Mouse (Mus musculus): ENCODE measurements around the gene Frmd8. TPM values are rescaled to one million over a fixed set of nuclear protein-coding genes. Genes with fewer than 3 reads are reported as not detected.

Gene Frmd8
- total RNA-seq, 2 experiments from 2014 or later: 8.9 to 11.1 TPM

DNA sequence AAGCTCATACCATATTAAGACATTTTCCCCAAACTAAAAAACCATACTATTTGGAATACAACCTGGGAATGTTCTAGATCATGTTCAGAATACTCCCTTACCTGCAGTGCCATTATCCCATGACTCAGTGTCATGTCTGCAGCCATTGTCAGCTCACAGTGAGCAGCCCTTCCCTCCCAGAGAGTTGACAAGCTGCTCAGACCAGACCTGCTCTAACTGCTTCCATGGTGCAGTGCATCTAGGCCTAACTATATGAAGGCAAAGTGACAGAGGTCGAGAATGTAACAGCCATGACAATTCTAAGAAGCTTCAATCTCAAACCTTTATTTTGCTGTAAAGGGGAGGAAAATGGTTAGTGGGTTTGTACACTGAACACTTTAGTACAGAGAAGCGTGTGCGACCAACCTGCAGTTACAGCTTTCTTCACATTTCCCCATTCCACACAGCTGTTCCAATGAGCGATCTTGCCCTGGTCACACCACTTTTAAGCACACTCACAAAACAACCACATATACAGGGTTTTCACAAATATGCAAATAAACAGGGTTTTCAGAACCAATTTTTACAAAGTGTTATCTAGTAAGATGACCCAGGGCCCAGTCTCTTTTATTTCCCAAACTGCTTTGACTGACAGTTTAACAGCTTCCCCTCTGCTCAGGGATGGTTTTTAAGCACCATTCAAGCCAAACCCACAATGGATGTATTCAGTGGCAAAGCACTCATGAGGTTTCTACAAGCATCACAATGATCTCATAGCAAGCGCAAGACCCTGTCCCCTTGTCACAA, 32.9 kb downstream of the Frmd8 start:
- no peak for DNase-seq (ENCODE audit: low spot score)
- intact Hi-C loops (cut with DNase I): loop anchor here (2.0 kb wide), 1 partner anchor 15 kb away; no protein-coding TSS in a partner anchor

DNA sequence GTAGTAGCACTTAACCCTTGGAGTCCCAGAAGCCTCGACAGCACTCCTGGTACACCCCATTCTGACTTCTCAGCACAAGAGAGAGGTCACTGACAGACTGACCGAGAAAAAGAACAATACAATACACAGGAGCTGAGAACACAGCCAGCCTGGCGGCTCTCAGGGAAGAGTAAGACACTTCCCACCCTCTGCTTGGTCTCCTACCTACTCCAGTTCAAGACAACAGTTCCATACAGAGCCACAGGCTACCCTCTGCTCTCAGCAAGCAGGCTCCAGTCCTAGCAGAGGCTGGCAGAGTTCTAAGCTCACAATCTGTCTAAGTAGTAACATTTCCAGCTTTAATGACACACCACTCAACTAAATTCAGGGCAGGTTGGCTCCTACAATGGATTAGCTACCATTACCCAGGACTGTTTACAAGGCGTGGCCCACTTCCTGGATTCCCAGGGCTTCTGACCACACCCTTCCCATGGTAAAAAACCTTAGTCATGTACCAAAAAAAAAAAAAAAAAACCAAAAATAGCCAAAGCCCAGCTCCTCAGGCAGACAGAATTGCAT, 33.6 kb downstream of the Frmd8 start:
- DNase-seq (ENCODE audit: low spot score): no peak

DNA sequence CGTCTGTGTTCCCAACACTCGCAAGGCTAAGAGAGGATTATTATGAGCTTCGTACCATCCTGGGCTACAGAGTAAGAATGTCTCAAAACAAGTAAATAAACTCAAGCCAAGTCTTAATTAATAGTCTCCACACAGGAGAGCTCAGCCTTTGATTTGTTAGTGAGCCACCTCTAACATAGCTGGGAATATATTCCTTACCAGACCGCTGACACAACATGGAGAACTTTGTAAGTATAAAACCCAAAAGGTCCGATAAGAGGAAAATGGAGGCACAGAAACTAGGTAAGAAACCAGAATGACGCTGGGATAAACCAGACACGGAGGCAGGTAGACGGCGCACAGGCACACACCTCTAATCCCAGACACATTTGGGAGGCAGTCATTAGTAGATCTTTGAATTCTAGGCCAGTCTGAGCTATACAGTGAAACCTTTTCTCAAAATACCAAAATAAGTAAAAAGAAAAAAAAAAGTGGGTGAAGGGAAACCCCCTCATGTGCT, 34.1 kb downstream of the Frmd8 start:
- intact Hi-C loops (cut with DNase I): loop anchor here (2.0 kb wide), 1 partner anchor 14 kb away; no protein-coding TSS in a partner anchor
- no peak for DNase-seq (ENCODE audit: low spot score)

More for the DNA sequence above, 33.6 kb downstream of the Frmd8 start:
- intact Hi-C loops (cut with DNase I): loop anchor here (2.0 kb wide), 1 partner anchor 15 kb away; no protein-coding TSS in a partner anchor

DNA sequence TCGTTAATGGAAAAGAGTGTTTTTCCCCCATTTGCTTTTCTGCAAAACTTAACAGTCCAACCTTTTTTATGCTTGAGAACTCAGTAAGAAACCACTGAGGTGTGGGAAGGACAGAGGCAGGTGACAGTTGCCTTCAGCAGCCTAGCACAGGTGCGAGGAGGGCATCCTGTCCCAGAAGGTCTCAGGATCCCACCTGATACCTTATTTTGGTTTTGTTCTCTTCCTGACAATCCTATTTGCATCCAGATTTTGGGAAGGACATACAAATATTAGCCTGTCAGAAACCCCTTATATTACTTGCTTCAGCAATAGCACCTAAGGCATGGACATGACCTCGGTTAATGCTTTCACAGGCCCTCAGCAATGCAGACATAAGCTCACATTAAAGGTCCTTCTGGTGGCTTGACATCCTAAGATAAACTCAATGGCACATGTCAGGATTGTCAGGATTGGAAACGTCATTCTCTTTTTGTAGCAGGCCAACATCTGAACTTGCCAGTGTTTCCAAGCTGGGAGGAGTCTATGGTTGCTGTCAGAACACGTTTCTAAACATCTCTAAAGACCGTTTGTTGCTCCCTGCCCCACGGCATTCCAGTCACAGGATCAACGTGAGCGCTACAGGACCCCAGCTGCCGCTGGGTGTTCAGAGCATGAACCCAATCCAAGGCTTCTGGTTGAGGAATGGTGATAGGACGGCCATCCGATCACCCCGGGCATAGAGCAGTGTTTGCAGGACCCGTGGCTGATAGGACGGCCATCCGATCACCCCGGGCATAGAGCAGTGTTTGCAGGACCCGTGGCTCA, 34.8 kb downstream of the Frmd8 start:
- DNase-seq (ENCODE audit: low spot score): no peak
- intact Hi-C loops (cut with DNase I): loop anchor here (2.0 kb wide), 1 partner anchor 13 kb away; no protein-coding TSS in a partner anchor

DNA sequence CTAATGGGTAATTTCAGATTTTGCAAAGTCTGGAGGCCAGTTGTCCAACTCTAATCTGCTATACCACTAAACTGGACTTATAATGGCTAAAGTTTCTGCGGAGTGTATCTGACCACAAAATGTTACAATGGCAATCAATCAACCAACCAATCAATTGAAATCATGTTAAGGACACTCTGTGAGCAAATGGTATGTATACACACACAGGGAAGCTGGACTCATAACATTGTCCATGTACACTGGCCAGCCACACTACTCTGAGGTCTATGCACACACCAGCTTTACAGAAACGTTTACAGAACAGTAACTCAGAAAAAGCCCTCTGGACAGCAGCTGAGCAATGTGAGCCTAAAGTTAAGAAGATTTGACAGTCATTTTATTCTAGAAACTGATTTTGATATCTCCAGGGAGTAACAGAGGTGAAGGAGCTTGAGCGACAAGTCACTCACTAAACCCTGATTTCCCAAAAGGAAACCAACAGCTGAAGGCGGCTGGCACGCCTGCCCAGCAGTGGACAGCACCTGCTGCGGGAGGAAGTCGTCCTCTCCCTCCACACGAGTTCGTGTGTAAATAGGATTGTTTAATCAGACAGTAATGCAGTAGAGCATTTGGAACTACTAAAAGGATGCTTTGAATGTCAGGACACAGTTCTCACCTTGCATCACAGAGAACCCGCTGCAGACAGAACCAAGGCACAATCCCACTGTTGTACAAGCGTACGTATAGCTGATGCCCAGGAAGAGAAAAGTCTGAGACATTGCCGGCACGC, 35.6 kb downstream of the Frmd8 start:
- intact Hi-C loops (cut with DNase I): loop anchor here (2.0 kb wide), 1 partner anchor 13 kb away; no protein-coding TSS in a partner anchor
- DNase-seq (ENCODE audit: low spot score): no peak

DNA sequence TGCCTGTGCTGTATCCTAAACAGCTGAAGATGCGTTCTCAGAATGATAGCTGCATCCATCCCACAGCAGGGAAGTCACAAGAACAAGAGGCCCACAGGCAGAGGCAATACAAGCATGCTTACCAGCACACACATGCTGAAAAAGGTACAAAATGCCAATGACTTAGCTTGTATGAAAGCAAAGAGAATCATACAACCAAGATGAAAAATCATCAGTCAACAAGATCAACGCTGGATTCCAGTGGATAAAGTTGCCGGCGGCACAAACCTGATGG, 36.2 kb downstream of the Frmd8 start:
- no peak for DNase-seq (ENCODE audit: low spot score)
- intact Hi-C loops (cut with DNase I): no loop called here

DNA sequence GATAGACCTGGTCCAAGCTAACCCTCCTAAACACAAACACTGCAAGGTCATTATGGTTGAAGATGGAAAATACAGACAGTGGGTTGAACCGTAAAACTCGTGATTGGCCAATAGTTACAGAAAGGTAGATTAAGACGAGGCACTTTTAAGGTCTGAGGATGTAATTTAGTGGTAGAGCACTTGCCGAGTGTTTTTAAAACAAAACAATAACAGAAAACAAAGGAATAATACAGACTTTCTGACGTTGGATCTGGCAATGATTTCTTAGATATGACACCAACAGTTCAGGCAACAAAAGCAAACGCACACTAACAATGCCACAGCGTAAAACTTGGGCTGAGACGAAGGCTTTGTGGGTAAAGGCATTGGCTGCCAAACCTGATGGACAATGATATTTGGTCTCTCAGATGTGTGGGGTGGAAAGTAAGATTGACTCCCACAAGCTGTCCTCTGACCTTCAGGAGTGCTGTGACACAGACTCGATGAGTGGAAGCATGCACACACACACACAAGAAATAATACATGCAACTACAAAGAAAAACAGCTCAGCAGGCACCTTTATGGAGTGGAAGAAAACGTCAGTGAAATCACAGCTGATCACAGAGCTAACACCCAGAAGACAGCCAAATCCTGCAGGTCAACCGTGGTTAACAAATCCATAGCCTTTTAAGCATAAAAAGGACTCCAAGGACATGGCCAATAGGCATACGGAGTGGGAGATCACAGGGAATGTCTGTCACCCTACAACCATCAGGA, 36.8 kb downstream of the Frmd8 start:
- intact Hi-C loops (cut with DNase I): no loop called here
- no peak for DNase-seq (ENCODE audit: low spot score)

DNA sequence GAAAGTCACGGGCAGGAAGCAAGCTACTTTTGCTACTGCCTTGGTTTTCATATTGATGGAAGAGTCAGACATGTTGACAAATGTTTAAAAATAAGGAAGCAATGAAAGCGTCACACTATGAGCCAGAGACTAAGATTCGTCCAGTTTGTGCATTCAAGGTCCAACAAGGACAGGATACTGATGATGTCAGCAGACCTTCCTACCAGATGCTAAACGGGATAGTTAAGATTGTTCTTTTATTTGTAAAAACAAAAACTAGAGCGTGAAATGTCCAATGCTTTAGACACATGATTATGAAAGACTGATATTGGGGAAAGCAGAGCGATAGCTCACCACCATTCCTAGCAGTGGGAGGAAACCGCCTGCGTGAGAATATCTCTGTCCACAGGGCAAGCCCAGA, 37.5 kb downstream of the Frmd8 start:
- intact Hi-C loops (cut with DNase I): no loop called here
- no peak for DNase-seq (ENCODE audit: low spot score)

DNA sequence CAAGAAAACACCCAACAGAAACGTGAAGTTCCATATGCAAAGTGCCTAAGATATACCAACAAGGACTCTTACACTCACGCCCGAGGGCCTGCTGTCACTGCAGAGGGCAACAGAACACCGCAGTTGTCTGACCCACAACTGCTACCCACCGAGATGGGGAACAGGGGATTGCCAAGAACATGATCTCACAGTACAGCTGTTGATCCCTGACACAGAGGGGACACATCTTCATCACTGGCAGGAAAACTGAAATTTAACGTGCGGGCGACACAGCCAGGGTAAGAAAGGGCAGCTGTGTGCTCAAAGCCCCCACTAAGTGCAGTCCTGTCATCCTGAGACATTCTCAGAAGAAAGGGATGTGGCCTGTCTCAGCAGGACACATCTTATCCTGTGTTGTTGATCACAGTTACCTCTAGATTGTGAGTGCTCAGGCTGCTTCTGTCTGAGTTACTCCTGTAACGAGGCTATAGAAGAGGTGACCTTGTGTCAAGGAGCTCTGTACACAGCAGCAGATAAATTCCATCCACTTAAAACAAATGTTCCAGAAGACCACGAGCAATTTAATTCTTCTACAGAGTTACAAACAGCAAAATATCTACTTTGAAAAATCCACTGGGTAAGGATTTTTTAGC, 38.0 kb downstream of the Frmd8 start:
- intact Hi-C loops (cut with DNase I): no loop called here
- no peak for DNase-seq (ENCODE audit: low spot score)

DNA sequence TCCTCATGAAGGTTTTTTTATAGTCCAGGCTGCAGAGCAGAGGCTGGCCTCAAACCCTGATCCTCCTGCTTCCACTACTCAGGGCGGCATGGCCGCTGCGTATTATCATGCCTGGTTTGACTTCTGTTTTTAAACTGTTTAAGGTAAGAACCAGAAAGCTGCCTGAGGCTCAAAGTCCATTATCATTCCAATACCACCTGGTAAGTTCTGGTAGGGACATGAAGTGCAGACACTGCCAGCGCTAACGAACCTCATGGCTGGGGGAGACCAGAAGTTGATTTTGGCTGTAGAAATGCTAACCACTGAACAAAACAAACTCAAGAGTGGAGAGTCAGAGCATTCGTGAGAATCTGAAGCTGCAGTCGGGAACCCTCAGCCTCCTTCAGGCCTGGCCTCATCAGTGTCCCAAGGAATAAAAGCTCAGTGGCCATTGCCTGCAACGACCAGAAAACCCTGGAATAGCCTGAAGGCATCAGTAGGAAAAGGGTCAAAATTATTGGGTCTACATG, 39.1 kb downstream of the Frmd8 start:
- intact Hi-C loops (cut with DNase I): no loop called here
- no peak for DNase-seq (ENCODE audit: low spot score)

DNA sequence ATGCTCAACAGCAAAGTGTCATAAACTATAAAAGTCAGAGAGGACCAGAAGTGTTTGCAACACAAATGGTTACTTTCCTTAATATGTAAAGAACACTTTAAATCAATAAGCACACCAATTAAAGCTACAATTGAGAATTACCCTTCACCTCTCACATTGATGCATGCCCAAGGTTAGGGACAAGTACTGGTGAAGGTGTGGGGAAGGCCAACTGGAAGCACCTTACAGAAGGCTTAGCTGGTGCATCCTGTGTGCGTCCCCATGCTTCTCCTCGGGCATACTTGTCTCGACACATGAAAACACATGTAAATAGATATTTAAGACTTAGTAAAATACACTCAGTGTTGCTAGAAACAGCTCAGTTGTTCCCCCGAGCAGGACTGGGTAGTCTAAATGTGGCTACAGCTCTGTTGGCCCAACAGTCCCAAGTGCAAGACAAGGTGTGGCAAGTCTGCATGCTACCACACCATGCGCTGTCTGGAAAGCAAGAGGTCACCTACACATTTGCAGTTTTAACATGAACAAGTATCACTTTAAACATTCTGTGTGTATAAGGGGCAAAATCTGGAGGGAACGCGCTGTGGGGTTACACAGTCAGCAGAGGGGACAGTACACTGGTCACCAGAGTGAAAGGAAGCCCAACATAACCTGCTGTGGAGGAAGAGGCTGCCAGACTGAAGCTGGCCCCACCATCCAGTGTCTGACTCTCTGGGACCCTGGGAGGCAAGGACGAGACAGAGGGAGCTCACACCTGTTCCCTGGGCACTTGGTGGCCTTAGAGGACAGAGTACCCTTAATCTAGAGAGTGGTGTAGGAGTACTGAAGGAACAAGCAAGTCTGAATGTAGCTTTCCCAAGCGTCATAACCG, 39.8 kb downstream of the Frmd8 start:
- intact Hi-C loops (cut with DNase I): no loop called here
- DNase-seq (ENCODE audit: low spot score): no peak

DNA sequence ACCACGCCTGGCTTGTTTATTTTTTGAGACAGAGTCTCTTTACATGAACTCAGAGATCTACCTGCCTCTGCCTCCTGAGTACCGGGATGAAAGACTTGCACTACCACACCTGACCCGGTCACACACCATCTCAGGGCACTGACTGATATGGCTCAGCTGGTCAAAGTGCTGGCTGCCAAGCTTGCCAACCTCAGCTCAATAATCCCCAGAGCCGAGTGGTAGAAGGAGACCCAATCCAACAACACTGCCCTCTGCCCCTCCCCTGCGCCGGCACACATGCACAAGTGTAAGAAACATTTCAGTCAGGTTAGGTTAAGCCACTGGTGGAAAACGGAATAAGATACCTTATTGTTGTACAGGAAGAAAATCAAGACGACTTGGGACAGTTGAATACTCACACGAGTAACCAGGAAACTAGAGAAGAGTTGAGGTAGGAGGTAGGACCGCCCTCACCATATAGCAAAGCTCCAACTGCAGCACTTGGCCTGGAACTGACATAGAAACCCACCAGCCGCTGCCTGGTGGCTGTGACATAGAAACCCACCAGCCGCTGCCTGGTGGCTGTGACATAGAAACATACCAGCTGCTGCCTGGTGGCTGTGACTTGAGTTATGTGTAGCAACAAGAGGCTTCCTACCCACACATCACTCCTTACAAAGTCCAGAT, 40.7 kb downstream of the Frmd8 start:
- no peak for DNase-seq (ENCODE audit: low spot score)
- intact Hi-C loops (cut with DNase I): no loop called here

DNA sequence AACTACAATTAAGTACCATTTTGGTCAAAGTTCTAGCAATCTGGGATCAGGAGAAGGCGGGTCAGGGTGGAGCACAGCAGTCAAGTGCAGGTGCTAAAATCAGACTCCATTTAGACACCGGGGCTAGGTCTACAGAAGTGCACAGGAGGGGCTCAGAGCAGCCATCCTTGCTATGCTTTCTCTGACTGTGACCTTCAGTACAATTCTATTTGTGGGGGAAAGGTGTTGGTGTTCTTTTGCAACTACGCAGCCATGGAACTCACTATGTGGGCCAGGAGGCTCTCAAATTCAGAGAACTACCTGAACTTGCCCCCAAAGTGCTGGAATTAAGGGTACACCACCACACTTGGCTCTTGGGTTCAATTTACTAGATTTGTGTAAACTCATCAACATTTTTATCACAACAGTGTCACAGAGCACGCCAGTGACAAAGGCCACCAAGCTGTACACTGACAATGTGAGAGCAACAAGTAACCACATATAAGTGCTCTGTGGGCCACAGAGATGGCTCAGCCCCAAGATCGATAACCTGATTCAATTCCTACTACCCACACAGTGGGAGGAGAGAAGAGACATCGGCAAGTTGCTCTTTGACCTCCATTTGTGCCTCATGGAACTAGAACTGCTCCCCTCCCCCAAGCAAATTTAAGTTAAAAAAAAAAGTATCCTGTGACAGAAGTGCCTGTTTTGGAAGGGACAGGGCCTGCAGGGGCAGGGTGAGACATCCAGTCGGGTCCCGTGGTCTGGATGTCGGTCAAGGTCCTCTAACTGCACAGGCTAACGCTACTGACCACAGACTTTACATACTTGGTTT, 41.6 kb downstream of the Frmd8 start:
- no peak for DNase-seq (ENCODE audit: low spot score)
- intact Hi-C loops (cut with DNase I): no loop called here

DNA sequence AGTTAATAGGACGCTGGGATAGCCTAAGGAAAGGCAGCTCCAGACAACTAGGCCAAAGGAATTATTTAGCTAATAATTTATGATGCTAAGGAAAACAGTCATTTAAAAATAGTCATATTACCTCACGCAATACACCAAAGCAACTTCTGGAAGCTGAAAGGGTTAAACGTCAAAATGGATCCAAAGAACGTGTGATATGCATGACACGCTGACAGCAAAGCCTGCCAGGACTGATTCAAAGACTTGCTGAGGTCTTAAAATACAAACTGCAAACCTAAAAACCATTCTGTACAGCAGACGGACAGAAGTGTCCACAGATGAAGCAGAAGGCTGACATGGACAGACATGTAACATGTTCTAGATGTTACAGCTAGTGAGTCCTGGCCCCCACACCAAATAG, 42.7 kb downstream of the Frmd8 start:
- DNase-seq (ENCODE audit: low spot score): no peak
- intact Hi-C loops (cut with DNase I): no loop called here

DNA sequence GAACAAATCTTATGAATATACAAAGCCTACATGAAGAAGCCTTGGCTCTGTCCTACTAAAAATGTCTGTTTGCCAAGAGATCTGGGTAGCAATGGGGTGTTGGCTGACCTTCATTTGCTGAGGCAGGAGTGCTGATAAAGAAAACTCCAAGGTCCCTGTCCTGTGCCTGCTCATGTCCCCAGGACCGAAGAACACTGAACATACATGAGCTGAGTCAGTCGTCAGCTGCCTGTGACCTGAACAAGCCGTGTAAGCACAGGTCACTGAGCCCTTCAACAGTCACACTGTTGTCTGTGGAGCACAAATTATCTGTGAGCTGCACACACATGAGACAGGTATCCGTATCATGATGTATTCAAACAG, 43.1 kb downstream of the Frmd8 start:
- DNase-seq (ENCODE audit: low spot score): no peak
- intact Hi-C loops (cut with DNase I): no loop called here

DNA sequence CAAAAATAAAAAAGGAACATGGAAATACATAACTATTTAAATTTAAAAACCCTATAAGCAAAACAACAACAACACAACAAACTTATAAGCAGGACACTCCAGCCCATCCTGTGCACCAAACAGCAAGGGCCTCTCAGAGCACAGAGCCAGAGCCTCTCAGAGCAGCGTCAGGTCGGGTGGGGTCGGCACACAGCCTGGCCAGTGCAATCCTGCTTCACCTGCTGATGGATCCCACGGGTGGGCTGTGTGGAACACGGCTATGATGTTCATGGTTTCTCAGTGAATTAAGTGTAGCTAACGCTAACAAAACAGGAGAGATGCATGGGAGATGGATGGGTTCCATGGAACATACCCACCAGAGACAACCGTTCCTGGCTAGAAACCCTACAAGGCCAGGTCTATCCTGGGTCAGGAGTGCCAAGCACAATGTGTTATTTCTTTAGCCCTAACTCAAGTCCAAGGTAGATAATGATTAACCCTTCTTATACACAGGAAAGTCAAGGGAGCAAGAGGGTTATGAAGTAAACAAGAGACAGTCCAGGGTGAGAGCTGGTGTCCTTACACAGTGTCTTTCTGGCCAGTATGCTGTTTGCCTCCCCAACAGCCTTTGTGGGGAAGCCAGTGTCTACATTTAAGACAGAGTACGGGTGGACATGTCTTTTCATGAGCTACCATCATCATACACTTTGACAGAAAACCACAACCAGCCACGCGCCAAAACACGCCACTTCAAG, 43.7 kb downstream of the Frmd8 start:
- DNase-seq (ENCODE audit: low spot score): no peak
- intact Hi-C loops (cut with DNase I): no loop called here
